Mouse (Mus musculus) adrenal gland, postnatal 25 days (tissue): ENCODE measurements around the gene Rgcc. TPM values are rescaled to one million over a fixed set of nuclear protein-coding genes. Genes with fewer than 3 reads are reported as not detected.

Experiments used
- DNase-seq: peaks from one replicate; pipeline ENCODE4 v3.0.0; 2021; ENCODE audit warnings: mixed read lengths
- total RNA-seq: library from RNA; stranded (reverse); gene quantifications from 2 replicates; pipeline ENCODE4 v1.2.3, GENCODE M21; 2021

Gene Rgcc
- total RNA-seq, 1 experiment from 2014 or later: 100 TPM

DNA sequence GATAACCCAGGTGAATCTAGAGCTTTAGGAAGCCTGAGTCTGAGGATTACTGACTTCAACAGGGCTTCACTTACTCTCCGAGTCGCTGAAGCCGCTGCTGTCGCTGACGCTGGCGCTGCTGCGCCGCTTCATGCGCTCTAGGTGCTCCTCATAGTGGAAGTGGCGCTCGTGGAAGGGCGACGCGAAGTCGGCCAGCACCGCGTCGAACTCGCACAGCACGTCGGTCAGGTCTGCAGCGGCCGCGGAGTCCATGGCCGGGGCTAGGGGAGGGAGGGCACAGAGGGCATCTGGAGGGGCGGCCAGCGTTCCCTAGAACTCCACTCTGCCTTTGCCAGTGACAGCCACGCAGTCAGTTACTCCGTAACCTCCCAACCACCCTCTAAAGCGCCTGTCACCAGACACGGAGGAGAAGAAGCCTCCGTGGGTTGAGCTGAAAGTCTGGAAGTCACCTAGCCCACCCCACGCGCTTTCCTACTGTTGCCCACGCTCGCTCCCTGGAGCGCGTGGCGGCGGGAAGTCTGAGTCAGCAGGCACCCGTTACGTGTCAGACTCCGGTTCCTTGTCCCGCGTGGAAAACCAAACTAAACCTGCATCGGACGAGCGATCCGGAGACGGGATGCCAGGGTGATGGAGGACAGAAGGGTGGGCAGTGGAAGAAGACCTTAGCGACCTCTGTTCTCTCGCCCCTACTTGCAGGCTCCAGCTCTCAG, 649 bp downstream of the Rgcc start:
- peak; percentile 28 for DNase-seq

DNA sequence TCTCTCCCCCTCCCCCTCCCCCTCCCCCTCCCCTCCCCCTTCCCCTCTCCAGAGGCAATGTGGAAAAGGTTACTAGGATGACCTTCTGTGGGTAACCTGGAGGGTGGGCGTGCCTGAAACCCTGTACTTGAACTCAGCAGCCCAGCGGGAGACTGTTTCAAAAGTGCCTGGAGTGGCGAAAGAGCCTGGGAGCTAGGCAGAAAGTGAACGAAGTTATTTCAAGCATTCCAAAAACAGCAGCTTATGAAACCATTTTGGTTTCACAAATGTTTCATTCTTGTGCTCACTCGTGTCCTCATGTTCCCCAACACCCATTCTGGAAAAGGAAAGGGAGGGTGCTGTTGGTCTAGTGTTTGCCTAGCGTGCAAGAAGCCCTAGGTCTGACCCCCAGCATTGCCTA, 1.6 kb downstream of the Rgcc start:
- no peak for DNase-seq

DNA sequence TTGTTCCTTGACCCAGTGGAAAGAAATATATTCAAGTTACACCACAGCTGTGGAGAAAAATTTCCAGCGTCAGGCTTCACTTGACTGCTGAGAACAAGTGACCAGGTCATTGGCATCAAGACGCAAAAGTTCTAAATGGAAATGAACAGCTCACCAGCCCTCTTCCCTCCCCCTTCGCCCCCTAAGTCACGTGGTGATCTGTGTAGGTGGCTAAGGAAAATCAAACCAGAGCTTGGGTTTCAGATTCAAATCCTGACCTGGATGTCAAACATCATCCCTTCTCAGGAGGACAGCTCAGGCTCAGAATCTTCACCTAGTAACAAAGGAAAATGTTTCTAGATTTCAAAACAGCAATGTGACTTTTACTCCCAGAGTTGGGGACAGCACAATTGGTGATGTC, 2.2 kb downstream of the Rgcc start:
- no peak for DNase-seq

DNA sequence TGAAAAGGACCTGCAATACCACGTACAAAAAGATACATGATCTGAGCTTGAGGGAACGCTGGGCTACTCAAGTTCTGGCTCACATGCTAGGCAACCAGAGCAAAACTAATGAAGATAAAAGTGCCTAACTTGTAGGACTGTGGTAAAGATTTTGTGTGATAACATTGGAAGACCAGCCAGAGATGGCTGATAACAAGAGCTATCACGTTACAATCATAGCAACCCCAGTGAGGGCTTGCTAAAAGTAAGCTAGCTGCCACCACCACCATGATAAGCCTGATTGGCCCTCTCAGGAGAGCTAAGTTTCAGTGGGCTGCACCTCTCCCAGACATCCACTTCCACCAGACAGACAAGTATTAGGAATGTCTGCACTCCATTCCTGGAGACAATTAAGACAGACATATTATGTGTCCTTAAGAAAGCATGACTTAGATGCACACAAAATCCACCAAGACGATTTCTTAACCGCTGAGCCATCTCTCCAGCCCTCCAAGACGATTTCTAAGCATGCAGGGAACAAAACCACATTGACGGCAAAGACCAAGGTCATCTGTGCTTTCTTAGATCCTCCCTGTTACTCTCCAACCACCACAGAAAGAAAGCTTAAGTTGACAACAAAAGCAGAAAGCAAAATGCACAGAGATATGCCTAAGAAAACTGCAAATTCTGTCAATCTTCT, 3.0 kb downstream of the Rgcc start:
- DNase-seq: no peak

DNA sequence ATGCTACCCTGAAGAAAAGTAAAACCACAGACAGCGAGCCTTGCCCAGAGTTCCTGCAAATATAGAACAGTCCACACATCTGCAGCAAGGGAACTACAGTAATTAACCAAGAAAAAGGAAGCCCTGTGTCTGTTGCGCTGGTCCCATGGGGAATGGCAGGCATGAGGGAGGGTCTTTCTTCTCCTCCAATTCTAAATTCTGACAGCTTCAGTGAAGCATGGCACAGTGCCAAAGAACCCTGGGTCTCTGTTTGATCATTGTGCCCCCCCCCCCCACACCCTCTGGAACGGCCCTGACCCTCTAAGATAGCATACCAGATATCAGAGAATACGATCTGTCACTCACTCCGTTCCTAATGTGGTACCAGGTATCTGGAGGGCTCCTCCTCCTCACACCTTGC, 4.6 kb downstream of the Rgcc start:
- no peak for DNase-seq

DNA sequence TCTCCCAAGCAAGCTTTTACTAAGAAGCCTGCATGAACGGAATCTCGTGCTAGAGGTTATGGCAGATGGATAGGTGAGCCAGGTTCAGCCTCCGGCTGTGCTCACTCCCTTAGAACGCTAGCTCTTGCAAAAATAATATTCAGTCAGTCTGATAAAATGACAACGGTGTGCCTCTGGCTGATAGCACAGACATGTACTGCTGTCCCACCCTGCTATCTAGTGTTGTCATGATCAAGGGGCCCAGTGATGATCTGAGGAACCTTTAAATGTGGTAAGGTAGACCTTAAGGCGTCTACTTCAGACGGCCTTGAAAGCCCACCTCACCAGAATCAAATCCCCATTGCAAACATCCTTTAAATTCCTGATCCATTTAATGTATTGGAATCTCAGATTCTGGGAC, 5.2 kb downstream of the Rgcc start:
- DNase-seq: no peak

DNA sequence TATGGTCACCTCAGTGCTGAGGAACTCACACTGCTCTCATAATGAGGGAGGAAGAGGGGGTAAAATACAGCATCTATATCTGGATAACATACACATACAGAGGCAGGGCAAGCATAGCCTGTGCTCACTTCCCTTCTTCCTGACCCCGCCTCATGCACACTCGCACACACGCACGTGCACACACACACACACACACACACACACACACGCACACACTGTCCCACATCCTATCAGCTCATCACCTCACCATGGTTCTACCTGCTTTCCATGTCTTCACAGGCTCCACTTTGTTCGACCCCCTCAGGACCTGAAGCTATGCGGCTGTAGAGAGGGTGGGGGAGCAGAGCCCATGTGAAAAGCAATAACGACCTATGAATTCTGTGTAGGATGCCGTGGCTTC, 5.9 kb downstream of the Rgcc start:
- no peak for DNase-seq

DNA sequence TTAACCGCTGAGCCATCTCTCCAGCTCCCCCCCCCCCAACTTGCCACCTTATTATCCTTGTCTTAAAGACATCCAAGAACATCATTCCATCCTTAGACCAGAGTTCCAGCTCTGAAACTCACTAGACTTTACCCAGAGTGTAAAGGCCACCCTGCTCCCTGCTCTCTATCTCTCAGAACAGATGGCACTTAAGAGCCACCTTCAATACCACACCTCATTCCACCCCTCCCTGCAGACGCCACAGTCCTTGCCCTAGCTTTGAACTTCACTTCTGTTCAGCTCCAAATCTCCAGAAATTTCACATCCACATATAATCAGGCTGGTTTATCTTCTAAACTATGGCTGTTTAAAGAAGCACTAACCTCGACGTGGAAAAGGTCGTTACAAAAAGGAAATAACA, 6.5 kb downstream of the Rgcc start:
- DNase-seq: no peak

DNA sequence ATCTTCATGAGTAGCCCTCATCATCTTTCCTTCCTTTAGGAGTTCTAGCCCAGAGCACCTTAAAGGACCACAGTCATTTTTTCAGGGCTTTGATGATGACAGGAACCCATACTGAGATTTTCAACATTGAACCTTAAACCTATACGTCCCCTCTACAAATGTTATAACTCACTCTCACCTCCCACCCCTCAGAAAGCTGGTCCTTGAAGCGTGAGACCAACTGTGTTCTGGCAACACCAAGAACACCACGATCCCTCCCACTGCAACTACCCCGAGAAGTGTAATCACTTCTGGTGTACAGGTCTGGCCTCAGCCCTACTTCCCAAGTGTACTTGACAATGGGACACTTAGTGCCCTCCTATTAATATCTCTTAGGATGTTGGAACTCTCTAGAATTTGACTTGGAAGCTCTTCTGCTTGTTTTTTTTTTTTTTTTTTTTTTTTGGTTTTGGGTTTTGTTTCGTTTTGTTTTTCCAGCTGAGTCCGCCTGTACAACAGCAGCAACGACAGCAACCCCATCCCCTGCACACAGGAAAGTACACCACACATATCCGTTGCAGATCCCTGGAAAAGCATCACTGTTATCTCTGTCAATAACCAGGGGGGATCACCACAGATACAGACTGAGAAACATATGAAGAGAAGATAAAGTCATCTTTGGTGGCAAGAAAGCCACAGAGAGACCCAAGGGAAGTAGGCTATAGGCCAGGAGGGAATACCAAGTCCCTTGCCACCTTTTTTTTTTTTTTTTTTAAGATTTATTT, 7.2 kb downstream of the Rgcc start:
- no peak for DNase-seq

DNA sequence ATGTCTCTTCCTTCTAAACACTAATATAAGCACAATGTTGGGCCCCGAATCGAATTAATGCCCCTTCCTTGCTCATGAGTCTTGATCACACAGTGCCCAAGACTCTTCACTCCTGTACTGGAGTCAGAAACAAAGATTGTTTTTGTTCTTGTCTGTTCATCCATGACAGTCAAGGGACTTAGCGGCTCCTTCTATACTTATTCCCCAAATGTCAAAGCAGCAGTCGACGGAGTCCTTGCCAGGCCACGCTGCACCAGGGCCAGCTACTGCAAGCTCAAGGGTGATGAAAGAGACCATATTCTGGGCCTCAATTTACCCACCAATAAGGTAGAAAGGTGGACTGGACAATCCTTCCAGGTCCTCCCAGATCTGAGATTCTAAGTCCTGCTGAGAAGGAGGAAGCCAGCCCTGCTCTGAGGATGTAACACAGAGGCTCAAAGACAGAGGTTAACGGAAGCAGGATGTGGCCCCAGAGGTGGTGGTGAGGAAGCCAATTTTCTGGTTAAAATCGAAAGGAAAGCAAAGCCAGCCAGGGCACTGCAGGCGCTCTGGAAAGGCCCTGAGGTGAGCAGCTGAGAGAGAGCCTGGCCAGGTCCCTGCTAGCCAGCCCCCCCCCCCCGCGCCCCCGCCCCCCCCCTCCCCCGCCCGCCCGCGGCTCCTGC, 8.2 kb downstream of the Rgcc start:
- no peak for DNase-seq

DNA sequence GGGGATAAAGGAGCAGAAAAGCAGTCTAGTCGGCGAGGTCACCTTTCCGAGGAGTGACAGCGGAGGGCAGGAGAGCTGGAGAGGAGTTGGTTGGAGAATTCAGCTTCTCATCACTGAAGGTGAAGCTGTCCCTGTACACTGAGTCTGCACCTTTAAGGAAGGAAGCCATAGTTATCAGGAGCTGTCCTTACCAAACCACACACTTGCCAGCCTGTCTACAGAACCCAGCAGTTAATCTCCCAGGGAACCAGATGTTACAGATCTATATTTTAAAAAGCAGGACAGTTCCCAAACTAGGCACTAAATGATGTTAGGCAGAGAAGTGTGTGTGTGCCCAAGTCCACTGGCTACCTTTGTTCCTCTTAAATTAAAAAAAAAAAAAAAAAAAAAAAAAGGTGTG, 9.8 kb downstream of the Rgcc start:
- no peak for DNase-seq

DNA sequence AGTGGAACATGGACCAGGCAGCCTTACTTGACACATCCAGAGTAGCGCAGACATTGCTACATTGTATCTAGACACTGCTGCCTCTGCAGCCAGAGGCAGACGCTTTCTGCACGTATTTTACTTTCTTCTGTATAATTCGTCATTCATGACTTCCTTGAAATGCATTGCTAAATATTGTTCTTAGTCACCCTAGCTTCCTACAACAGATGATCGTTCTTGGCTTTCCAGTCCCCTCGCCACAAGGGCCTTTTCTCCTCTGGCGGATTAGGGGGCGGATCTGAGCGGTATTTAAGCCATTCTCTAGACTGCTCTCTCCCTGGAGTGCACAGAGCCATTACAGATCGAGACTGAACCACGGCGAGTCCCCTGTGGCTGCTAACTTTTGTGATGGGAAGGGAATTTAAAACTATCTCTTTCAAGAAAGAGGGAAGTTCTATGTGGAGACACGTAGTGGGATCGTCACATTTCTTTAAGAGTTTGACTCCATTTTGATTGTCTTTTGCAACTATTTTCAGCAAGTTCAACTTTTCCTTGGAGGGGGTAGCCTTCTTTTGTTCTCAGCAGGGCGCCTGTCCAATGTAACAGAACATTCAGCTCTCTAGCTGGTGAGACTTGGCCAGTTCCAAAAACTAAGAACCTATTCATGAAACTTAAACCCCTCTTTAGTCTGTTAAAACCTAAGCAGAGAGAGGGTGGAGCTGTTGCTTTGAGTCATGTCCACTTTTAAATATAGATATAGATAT, 10.6 kb downstream of the Rgcc start:
- DNase-seq: no peak

DNA sequence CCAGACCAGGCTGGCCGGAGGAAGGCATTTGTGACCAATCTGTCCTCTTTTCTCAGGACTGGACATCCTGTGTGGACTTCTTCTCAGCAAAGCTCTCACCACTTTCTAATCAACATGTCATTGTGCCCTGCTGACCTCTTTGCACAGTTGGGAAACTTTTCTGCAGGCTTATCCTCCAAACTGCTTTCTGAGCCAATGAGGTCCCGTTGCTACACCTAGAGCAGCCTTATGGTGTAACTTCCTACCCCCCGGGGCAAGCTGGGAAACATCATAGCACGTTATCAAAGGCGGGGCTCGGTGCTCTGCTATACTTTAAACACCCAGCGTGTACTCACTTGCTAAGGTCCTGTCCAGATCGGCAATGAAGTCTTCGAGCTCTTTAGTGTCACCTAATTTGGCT, 11.5 kb downstream of the Rgcc start:
- DNase-seq: no peak

DNA sequence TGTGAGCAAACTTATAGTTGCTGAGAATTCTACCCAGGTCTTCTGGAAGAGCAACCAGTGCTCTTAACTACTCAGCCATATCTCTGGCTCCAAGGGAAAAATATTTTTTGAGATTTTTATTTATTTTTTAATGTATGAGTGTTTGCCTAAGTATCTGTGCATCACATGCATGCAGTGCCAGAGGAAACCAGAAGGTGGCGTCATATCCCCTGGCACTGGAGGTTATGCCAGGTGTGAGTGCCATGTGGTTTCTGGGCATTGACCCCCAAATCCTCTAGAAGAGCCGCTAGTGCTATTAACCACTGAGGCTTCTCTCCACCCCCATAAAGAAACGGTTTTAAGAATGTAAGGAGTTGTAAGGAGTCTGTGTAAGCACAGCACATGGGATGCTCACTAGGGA, 13.2 kb downstream of the Rgcc start:
- DNase-seq: no peak

DNA sequence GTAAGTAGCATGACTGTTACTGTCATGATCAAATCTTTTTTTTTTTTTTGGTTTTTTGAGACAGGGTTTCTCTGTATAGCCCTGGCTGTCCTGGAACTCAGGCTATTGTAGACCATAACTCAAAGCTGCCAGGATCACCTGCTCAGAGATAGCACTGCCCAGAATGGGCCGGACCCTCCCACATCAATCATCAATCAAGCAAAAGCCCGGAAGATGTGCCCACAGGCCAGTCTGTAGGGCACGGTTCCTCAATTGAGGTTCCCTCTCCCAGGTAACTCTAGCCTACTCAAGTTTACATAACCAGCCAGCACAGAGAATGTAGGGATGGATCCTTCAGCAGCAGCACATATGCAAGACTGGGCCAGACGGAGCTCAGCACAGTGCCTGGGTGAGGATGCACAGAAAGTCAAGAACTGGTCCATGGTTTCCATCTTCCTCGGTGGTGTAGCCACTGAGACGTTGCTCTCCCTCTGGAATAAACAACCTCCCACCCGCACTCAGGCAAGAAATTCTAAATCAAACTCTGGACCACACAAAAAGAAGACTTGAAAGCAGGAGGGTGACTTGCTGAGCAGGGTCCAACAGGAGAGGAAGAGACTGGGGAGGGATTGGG, 14.1 kb downstream of the Rgcc start:
- DNase-seq: no peak

DNA sequence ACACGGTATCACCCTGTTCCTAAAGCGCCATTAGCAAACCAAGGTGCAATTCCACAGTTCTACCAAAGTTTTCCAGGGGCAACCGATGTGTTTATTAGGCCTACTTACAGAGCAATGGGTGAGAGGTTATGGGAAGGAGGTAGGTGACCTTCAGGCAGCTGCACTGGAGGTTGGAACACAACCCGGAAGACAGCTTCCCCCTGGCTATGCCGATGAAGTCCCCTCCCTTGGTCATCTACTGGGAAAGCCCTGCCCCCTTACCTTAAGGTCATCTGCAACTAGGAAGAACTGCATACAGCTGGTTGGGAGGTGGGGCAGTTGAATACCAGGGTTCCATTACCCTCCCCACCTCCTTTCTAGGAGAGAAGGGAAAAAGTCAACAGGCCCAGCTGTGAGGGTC, 15.9 kb downstream of the Rgcc start:
- no peak for DNase-seq

DNA sequence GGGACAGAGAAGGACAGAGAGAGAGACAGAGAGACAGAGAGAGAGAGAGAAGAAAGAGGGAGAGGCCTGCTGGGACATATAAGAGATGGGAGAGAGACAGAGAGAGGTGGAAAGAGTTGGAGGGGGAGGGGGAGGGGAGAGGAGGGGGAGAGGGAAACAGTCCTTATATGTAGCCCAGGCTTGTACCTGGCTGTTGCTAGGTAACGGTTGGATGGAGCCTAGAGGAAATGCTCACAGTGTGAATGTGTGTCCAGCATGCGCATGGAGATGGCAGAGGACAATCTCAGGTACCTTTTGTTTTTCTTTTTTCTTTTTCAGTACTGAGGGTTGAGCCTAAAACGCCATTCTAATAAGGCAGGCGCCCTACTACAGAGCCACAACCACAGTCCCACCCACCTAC, 16.8 kb downstream of the Rgcc start:
- no peak for DNase-seq

DNA sequence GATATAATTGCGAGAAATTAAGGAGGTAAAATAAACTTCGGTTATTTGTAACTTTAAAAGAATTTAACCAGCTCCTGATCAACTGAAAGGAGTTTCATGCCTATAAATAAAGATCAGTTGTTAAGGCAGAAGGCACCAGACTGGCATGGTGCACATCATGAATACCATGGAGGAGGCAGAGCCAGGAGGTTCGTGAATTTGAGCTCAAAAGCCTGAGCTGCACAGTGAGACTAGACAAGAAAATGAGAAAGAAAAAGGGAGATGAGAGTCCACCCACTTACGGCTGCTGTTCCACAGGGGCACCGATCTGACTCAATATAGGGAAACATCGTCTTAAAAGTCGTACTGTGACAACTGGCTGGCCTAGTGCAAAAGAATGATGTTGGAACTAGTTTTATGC, 17.5 kb downstream of the Rgcc start:
- no peak for DNase-seq

DNA sequence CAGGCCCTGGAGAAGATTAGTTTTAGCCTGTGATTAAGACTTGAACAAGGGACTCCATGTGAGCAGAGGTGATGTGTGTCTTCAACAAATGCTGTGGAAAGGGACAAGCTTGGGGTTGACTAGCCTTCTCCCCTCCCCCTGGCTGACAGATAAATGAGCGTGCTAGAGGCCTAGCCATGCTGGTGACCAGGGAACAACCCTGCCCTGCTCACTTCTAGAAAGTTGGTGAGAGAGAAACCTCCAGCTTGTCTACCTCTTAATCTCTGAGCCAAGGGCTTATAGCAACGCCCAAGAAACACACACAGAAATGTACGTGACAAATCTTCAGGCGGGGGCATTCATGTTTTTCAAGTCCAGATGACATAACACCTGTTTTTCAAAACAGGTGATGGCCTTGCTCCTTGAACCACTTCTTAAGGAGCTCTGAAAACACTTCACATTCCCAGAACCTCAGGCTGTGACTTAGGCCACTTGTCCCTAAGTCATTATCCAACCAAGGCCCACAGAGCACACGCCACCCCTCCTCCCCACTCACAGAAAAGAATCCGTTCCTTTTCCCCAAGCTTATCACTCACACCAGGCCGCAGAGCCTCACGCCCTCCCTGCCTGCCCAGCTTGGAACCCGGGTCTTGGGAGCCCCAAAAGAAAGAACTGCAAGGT, 19.4 kb downstream of the Rgcc start:
- no peak for DNase-seq

DNA sequence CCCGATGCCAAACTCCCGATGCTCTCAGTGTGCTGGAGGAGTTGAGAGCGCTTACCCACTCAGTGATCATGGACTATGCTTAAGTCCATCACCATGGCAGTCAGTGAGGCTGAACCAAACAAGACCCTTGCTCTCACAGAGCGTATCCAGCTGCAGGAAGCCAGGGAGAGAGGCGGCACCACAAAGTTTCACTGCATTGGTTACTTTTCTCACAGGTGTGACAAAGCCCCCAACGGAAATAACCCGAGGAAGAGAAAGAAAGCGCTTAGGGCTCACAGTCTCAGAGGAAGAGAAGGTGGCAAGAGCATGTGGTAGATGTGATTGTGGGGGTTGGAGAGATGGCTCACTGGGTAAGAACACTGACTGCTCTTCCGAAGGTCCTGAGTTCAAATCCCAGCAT, 21.0 kb downstream of the Rgcc start:
- DNase-seq: no peak

DNA sequence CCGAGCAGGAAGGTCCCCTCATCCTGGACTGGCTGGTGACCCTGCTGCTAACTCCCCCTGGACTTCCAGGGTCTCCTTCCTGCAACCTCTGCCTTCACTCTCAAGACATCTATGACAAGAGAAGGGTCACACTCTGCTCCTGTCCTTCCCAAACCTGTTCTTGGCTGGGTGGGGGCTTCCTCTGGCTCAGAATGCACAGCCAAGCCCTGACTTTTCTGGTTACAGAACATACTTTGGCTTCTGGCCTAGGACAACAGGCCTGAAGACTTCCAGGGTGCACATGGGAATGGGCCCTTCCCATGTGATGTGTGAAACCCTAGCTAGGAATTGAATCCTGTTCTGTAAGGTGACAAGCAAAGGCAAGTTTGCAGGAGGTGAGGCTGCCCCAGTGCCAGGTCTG, 22.0 kb downstream of the Rgcc start:
- DNase-seq: no peak
